Mouse (Mus musculus): Measurements from ENCODE around the gene Gm5592. TPM values are rescaled to one million over a fixed set of nuclear protein-coding genes. Genes with fewer than 3 reads are reported as not detected.

The Gm5592 gene
- not detected for total RNA-seq (2023)

GRCm38 (mm10) chr7:41153541-41153940, at the start of gene Gm5592:
Gene Gm5592 (plus strand): TSS chr7:41153841.

Other genes starting within 250 kb of the Gm5592 start
- not detected for gene 4930433I11Rik, start 166.3 kb upstream of the Gm5592 start, total RNA-seq (2023)
- not detected for gene Gm4884, start 121.1 kb upstream of the Gm5592 start, total RNA-seq (2023)
- gene AI987944, start 239.5 kb downstream of the Gm5592 start, total RNA-seq (2023): 14.5 TPM